Mouse (Mus musculus) neural tube, embryonic 11.5 days (tissue): ENCODE data around the gene Hopx. TPM values are rescaled to one million over a fixed set of nuclear protein-coding genes. Genes with fewer than 3 reads are reported as not detected.

Experiments
- ATAC-seq: fragments of 200-750 bp; cut with Nextera tagmentation; 2 replicates; pipeline ENCODE4 v1.8.0; 2017; ENCODE audit warnings: moderate number of reproducible peaks, mild to moderate bottlenecking, moderate TSS enrichment, moderate library complexity; ENCODE audit not compliant: insufficient read depth, low FRiP score, low TSS enrichment
- DNase-seq: peaks from one replicate; pipeline ENCODE4 v3.0.0-alpha.2; 2015; ENCODE audit warnings: low spot score
- H3K27ac ChIP-seq: fragments of 300-500 bp; sonication (generic); 2 replicates; pipeline ENCODE4 v1.5.1; 2014; ENCODE audit warnings: low read depth, mild to moderate bottlenecking, low read length
- H3K27me3 ChIP-seq: fragments of 300-500 bp; sonication (generic); 2 replicates; pipeline ENCODE4 v1.6.1; 2014; ENCODE audit warnings: mild to moderate bottlenecking, low read length, mixed read lengths; ENCODE audit not compliant: control insufficient read depth, insufficient read depth
- H3K36me3 ChIP-seq: fragments of 300-500 bp; sonication (generic); 2 replicates; pipeline ENCODE4 v1.6.1; 2014; ENCODE audit warnings: mild to moderate bottlenecking, low read length, moderate library complexity, mixed read lengths; ENCODE audit not compliant: control insufficient read depth, insufficient read depth
- H3K4me1 ChIP-seq: fragments of 300-500 bp; sonication (generic); 2 replicates; pipeline ENCODE4 v1.6.1; 2014; ENCODE audit warnings: low read length, mixed read lengths; ENCODE audit not compliant: control insufficient read depth, insufficient read depth
- H3K4me2 ChIP-seq: fragments of 300-500 bp; sonication (generic); 2 replicates; pipeline ENCODE4 v1.6.1; 2014; ENCODE audit warnings: low read depth, mild to moderate bottlenecking, moderate library complexity
- H3K4me3 ChIP-seq: fragments of 300-500 bp; sonication (generic); 2 replicates; pipeline ENCODE4 v1.5.1; 2014; ENCODE audit warnings: low read depth, low read length
- H3K9ac ChIP-seq: fragments of 300-500 bp; sonication (generic); 2 replicates; pipeline ENCODE4 v1.6.1; 2014; ENCODE audit warnings: mild to moderate bottlenecking, low read length
- H3K9me3 ChIP-seq: fragments of 300-500 bp; sonication (generic); 2 replicates; pipeline ENCODE4 v1.6.1; 2016; ENCODE audit warnings: low read length; ENCODE audit not compliant: control insufficient read depth
- WGBS: fragments of 180-500 bp; shearing (Covaris S2); extraction: QIAGEN DNeasy Blood & Tissue Kit; methylation state at CpG from one replicate; pipeline ENCODE4 v1.1.7; 2014; 5-methylcytosine and 5-hydroxymethylcytosine counted together
- polyA plus RNA-seq: library from polyadenylated mRNA; unstranded; fragments of >200 nt; fragmentation: Nextera tagmentation; extraction: Ambion mirVana; gene quantifications from 2 replicates; pipeline ENCODE4 v1.2.1, GENCODE M21; 2014

Hopx gene
- polyA plus RNA-seq = 1.2 and 1.6 TPM in 2 replicates

DNA sequence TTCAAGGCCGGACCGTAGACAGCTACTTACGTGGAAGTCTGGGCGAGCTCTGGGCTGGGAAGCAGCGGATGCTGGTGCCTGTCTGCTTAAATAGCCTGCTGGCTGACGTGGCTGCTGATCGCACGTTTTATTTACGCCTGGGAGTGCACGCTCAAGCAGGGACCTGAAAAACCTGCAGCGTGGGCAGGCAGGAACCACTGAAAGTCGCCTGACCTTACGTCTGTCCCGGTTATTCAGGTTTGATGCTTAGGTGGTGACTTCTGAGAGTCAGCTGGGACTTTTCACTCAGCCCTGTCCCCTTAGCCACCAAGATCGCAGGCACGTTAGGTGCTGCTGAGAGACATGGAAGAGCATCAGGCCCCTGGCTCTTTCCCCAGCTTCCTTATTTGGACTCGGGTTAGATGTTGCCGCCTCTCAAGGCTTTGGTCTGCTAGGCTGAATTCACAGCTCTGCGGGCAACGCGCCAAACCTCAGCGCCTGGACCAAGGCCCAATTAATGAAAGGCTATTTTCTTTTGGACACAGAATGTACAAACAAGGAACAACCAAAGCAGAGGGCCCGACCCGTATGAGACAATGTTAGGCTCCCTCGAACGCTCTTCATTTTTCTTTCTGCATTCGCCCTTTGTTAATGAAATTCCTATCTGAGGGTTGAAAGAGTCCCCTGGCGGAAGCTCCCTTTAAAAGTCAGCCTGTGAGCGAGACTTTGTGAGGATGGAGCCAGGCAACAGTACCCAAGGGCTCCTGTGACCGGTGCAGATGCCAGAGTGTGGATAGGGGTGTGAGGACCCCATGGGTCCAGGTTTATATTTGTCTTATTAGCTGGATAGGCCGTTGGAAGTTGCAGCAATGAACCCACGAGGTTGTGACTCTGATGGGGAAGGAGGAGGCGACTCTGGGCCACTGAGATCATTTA is at the start of gene Hopx:
TSS of gene Hopx (minus strand) at position 305 of the 915 bp plus-strand sequence.
- DNase-seq (no peak), ATAC-seq (no peak)
- no peaks in the 10 kb centered on the region for H3K27me3 ChIP-seq

GRCm38 (mm10) chr5:77163597-77163996 is 48.7 kb upstream of the Hopx start:
- DNase-seq (no peak), ATAC-seq (no peak)
- H3K9me3 ChIP-seq = no peaks in the 10 kb centered on the region
- no peak overlapping the region for H3K4me3 ChIP-seq
- H3K9ac ChIP-seq = no peak overlapping the region
- H3K27me3 ChIP-seq = no peaks in the 10 kb centered on the region
- no peak overlapping the region for H3K27ac ChIP-seq
- H3K36me3 ChIP-seq = no peaks in the 10 kb centered on the region
- no peak overlapping the region for H3K4me2 ChIP-seq
- H3K4me1 ChIP-seq = no peaks in the 10 kb centered on the region
- 72% methylated on average over 7 of the region's 7 CpGs for WGBS

More for the DNA sequence above, at the start of gene Hopx:
- H3K4me3 ChIP-seq = no peak within 1 kb of the TSS
- H3K9me3 ChIP-seq = no peaks in the 10 kb centered on the region
- H3K9ac ChIP-seq = no peak within 1 kb of the TSS
- no peak within 1 kb of the TSS for H3K27ac ChIP-seq
- no peaks in the 10 kb centered on the region for H3K36me3 ChIP-seq
- no peaks in the 10 kb centered on the region for H3K4me1 ChIP-seq
- no peak within 1 kb of the TSS for H3K4me2 ChIP-seq
- 53% methylated on average over 33 of the region's 33 CpGs for WGBS

- no peak overlapping the region for H3K4me3 ChIP-seq
- no peak for ATAC-seq
- H3K36me3 ChIP-seq = no peaks in the 10 kb centered on the region
- H3K9ac ChIP-seq = no peak overlapping the region
- H3K4me1 ChIP-seq = no peaks in the 10 kb centered on the region
- H3K27me3 ChIP-seq = no peaks in the 10 kb centered on the region
- 94% methylated on average over 3 of the region's 3 CpGs for WGBS
- H3K4me2 ChIP-seq = no peak overlapping the region
- DNase-seq = no peak
- no peaks in the 10 kb centered on the region for H3K9me3 ChIP-seq
- no peak overlapping the region for H3K27ac ChIP-seq
Observed at GRCm38 (mm10) chr5:77162566-77162965, 47.6 kb upstream of the Hopx start.

DNA sequence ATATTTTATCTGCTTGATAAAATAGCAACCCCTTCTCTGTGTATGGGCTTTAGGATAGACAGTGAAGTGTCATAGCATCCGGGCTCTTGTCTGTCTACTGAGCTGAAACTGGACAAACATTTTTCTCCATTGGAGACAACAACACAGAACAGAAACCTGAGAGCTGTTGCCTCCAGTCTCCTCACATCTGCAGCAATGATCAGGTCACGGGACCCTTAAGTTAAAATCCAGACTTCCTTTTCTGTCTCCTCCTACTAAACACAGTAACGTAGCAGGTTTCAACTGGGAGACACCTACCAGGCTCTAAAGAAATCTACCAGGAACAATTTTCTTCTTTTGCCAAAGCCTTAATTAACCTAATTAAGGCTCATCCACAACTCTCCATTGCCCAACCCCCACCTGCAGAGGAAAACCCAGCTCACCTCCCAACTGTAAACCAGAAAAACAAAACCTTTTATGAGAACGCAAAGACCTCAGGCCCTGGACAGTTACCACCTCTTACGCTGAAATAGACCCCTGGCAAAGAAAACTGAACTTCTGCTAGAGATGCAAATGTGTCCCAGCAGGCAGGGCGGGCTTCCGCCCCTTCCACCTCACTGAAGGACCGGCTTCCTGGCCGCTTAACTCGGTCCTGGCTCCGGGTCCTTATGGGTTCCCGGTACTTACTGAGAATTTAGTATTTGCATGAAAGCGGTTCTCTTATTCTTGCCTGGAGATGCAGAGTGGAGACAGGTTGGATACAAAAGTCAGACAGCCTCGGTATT is 43.0 kb upstream of the Hopx start:
- Histone ChIP-seq H3K9ac (no peak overlapping the region), H3K27me3 (no peaks in the 10 kb centered on the region), H3K27ac (no peak overlapping the region), H3K4me2 (no peak overlapping the region), H3K36me3 (no peaks in the 10 kb centered on the region), H3K4me3 (no peak overlapping the region), H3K9me3 (no peaks in the 10 kb centered on the region), H3K4me1 (no peaks in the 10 kb centered on the region)
- no peak for ATAC-seq
- DNase-seq = no peak
- 31% methylated on average over 14 of the region's 14 CpGs for WGBS

DNA sequence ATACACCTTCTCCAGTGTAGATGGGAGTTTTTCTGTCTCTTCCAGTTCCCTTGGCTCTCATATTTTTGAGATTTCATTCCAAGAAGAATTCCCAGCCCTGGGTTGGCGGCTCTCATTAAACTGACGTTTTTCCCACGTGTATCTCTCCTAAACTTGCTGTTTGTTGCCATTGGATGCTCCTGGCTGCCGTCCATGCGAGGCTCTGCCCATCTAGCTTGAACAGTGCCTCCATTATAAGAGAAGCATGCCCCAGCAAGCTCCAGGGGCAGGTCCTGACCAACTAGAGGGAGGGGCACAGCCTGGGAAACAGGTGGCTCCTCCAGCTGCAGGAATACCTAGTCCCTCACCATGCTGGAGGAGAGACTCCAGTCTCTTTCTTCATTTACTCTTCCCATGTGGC is 42.0 kb upstream of the Hopx start:
- Histone ChIP-seq H3K27me3 (no peaks in the 10 kb centered on the region), H3K36me3 (no peaks in the 10 kb centered on the region), H3K9me3 (no peaks in the 10 kb centered on the region), H3K4me3 (no peak overlapping the region), H3K27ac (no peak overlapping the region), H3K4me2 (no peak overlapping the region), H3K4me1 (no peaks in the 10 kb centered on the region), H3K9ac (no peak overlapping the region)
- ATAC-seq (no peak), DNase-seq (no peak)
- WGBS = 78% methylated on average over 5 of the region's 5 CpGs

DNA sequence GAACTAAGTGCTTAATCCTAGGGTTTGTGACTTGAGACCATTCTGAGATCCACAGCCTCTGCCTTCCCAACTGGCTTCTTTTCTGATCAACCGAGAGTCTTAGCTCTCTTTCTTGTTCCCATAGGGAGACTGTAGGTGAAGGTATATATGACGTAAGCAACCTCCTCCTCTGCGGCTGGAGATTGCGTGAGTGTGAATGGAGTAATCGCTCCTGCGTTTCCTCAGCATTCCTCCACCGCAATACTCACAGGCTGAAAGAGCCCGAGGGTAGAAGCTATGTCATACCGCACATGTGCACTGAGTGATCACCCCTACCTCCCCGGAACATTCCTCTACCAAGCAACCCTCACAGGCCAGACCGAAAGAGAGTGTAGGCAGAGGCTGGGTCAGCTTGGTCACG is 40.6 kb upstream of the Hopx start:
- Histone ChIP-seq H3K27ac (no peak overlapping the region), H3K9ac (no peak overlapping the region), H3K4me1 (no peaks in the 10 kb centered on the region), H3K36me3 (no peaks in the 10 kb centered on the region), H3K27me3 (no peaks in the 10 kb centered on the region), H3K9me3 (no peaks in the 10 kb centered on the region), H3K4me2 (no peak overlapping the region), H3K4me3 (no peak overlapping the region)
- WGBS = 94% methylated on average over 12 of the region's 12 CpGs
- DNase-seq (no peak), ATAC-seq (no peak)

GRCm38 (mm10) chr5:77154812-77155211 is 39.9 kb upstream of the Hopx start:
- H3K4me2 ChIP-seq = no peak overlapping the region
- ATAC-seq = no peak
- no peaks in the 10 kb centered on the region for H3K27me3 ChIP-seq
- no peak for DNase-seq
- no peak overlapping the region for H3K27ac ChIP-seq
- H3K9me3 ChIP-seq = no peaks in the 10 kb centered on the region
- no peaks in the 10 kb centered on the region for H3K4me1 ChIP-seq
- no peaks in the 10 kb centered on the region for H3K36me3 ChIP-seq
- 85% methylated on average over 5 of the region's 5 CpGs for WGBS
- no peak overlapping the region for H3K4me3 ChIP-seq
- H3K9ac ChIP-seq = no peak overlapping the region

GRCm38 (mm10) chr5:77151738-77152137 is 36.8 kb upstream of the Hopx start:
- H3K9me3 ChIP-seq = no peaks in the 10 kb centered on the region
- DNase-seq (no peak), ATAC-seq (no peak)
- H3K27ac ChIP-seq = no peak overlapping the region
- no peaks in the 10 kb centered on the region for H3K36me3 ChIP-seq
- H3K4me3 ChIP-seq = no peak overlapping the region
- no peaks in the 10 kb centered on the region for H3K4me1 ChIP-seq
- H3K27me3 ChIP-seq = no peaks in the 10 kb centered on the region
- H3K4me2 ChIP-seq = no peak overlapping the region
- 83% methylated on average over 3 of the region's 3 CpGs for WGBS
- H3K9ac ChIP-seq = no peak overlapping the region
